Mouse (Mus musculus) erythroblast, embryonic 14.5 days (primary cell): ENCODE results near the gene Sidt1.

Experiments used
- GATA1 ChIP-seq: IDR thresholded peaks from 2 replicates; pipeline ENCODE4 v1.6.1; 2012; ENCODE audit warnings: low read length, inconsistent platforms, mixed read lengths
- TAL1 ChIP-seq: IDR thresholded peaks from 3 replicates; pipeline ENCODE4 v1.6.1; 2012; ENCODE audit warnings: low read length, inconsistent platforms, mixed read lengths

GRCm38 (mm10) chr16:44212703-44213102 is 120.3 kb downstream of the Sidt1 start:
- TF ChIP-seq GATA1 (no peak), TAL1 (no peak)
